Mouse (Mus musculus) cerebellum, adult 2 months (tissue): ENCODE measurements around the gene Sertad3. TPM values are rescaled to one million over a fixed set of nuclear protein-coding genes. Genes with fewer than 3 reads are reported as not detected.

Source experiments
- DNase-seq, 2 experiments: peaks; one replicate each; pipeline ENCODE4 v3.0.0; 2021
- H3K27ac ChIP-seq: fragments of 200-500 bp; 2 replicates; pipeline ENCODE4 v1.5.1; 2012; ENCODE audit warnings: low read length, control low read depth, inconsistent platforms; ENCODE audit not compliant: insufficient read depth
- H3K27me3 ChIP-seq: fragments of 200-500 bp; 2 replicates; pipeline ENCODE4 v1.6.1; 2012; ENCODE audit warnings: inconsistent platforms, mild to moderate bottlenecking, low read length, moderate library complexity; ENCODE audit not compliant: control insufficient read depth, insufficient read depth
- H3K4me1 ChIP-seq: fragments of 200-500 bp; 2 replicates; pipeline ENCODE4 v1.6.1; 2011; ENCODE audit warnings: low read length; ENCODE audit not compliant: control insufficient read depth, insufficient read depth
- H3K4me3 ChIP-seq: fragments of 200-500 bp; replicated peaks from 2 replicates; pipeline ENCODE3; 2011; ENCODE audit warnings: mild to moderate bottlenecking, low read depth, low read length, control low read depth; ENCODE audit not compliant: insufficient read depth
- CTCF ChIP-seq: fragments of 200-500 bp; IDR thresholded peaks from 2 replicates; pipeline ENCODE4 v1.5.1; 2011; ENCODE audit warnings: low read depth, mild to moderate bottlenecking, control low read depth, low read length, moderate library complexity, borderline replicate concordance; ENCODE audit not compliant: insufficient read depth
- POLR2A ChIP-seq: fragments of 200-500 bp; IDR thresholded peaks from 2 replicates; pipeline ENCODE4 v1.6.1; 2011; ENCODE audit warnings: low read length, control low read depth, borderline replicate concordance; ENCODE audit not compliant: insufficient read depth
- WGBS: fragments of 180-500 bp; shearing (Covaris S2); methylation state at CpG from one replicate; pipeline ENCODE4 v1.1.7; 2018; 5-methylcytosine and 5-hydroxymethylcytosine counted together
- polyA plus RNA-seq: library from polyadenylated mRNA; depleted of rRNA; stranded (reverse); fragments of >200 nt; gene quantifications from 2 replicates; pipeline ENCODE4 v1.2.3, GENCODE M21; 2012

Gene Sertad3
- polyA plus RNA-seq, 1 experiment: 8.9 TPM

DNA sequence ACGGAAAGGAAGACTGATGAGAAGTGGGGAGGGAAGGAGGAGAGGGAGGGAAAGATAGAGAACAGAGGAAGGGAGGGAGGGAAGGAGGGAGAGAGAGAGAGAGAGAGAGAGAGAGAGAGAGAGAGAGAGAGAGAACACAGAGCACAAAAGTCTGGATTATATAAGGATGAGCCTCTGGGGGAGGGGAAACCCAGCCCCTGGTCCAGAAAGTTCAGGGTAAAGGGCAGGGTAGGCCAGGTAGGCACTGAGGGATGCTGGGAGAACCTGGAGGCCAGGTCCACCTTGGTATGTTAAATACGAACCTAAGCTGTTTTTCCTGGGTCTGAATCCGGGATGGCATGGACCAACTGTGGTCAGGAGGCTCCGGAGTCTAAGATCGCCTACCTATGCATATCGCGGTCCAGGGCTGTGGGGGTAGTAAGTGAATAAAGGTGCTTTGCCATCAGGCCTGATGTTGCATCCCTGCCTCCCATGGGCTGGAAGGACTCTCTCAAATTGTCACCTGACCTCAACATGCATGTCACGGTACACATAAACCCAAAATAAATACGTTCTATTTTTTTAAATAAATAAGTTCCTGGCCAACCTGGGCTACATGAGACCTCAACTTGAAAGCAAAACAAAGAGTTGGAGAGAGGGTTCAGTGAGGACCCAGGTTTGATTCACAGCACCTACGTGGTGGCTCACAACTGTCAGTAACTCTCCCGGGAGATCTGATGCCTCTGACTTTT is 2.0 kb upstream of the Sertad3 start:
- Histone ChIP-seq H3K4me1 (peaks cover 5% of the 10 kb centered on the region; the same call in 1 of the 2 replicates), H3K4me3 (no peak overlapping the region), H3K27ac (no peak overlapping the region), H3K27me3 (no peaks in the 10 kb centered on the region)
- TF ChIP-seq CTCF: no peak
- no peak for TF ChIP-seq POLR2A
- DNase-seq: no peak
- 92% methylated on average over 11 of the region's 11 CpGs for WGBS

DNA sequence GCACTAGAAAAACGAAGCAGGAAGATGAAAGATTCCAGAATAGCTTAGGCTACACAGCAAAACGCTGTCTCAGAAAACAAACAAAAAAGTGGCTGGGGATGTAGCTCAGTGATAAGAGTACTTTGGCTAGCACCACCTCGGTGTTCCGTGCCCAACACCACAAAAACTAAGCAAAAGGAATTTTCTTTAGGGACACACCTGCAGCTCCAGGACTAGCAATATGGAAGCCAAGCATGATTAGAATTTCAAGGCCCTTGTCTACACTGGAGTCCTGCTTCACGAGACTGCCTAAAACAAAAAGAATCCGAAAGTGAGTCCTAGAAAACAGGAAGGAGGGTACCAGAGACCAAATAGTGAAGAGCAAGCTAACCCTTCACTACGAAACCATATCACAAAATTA is 972 bp upstream of the Sertad3 start:
- Histone ChIP-seq H3K27me3 (no peaks in the 10 kb centered on the region), H3K4me1 (peaks cover 3% of the 10 kb centered on the region; the same call in 1 of the 2 replicates), H3K4me3 (no peak overlapping the region), H3K27ac (no peak overlapping the region)
- peak in 1 of 2 experiments; percentile 24 for DNase-seq
- TF ChIP-seq POLR2A (no peak), CTCF (no peak)
- WGBS: 29% methylated on average over 7 of the region's 7 CpGs

DNA sequence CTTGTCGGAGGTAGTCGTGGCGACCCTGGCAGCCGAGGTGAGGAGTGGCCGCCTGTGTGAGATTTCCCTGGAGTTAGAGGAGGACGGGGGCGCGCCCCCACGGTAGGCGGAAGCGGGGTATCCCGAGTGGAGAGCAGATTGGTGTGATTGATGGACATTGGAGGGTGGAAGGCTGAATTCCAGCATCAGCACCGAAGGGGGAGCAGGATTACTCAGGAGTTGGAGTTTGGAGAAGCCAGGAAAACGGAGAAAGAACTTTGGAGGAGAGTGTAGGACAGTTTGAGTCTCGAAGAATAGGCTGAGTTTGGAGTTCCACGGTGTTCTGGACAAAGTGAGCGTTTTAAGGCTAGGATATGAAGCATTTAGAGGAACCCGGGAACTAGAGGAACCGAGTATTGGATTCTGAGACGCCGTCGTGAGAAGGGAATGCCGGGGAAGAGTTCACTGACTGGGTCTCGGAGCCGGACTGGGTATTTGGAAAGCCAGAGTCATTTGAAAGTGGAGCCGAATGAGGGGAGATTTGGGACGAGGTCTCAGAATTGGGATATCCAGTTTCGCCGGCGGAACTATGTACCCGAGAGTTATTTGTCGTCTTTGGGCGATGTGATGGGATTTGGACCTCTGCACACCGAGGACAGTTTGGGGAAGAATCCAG is 394 bp downstream of the Sertad3 start:
- Histone ChIP-seq H3K27ac (peak overlapping the region; percentile 47), H3K27me3 (no peaks in the 10 kb centered on the region), H3K4me3 (peak overlapping the region; percentile 96), H3K4me1 (no peaks in the 10 kb centered on the region; the same call in 1 of the 2 replicates)
- DNase-seq: no peak
- WGBS: under 1% methylated on average over 34 of the region's 34 CpGs
- TF ChIP-seq CTCF (no peak), POLR2A (no peak)

DNA sequence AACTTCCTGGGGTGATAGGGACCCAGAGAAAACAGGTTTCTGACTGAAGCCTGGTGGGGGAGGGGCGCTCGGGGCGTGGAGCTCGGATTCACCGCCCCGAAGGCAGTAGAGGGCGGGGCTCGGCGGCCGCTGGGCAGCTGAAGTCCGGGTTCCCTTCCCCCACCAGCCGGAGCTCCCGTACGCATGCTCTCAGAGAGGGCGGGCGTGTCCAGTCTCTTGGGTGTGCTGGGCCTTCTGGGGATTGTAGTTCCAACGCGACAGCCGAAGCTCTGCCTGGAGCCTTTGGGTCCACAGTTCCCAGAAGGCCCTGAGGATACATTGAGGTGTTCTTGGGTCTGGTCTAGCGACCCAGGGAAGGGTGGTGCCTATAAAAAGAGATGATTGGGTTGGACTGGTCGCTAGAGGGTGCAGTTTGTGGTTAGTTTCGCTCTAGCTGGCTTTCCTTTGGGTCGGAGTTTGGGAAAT is 954 bp downstream of the Sertad3 start:
- peak overlapping the region; percentile 47; the same call in 1 of the 2 replicates for H3K27ac ChIP-seq
- no peaks in the 10 kb centered on the region for H3K27me3 ChIP-seq
- DNase-seq: peak; percentile 96 to 99
- WGBS: 1% methylated on average over 23 of the region's 23 CpGs
- peak overlapping the region; percentile 96 for H3K4me3 ChIP-seq
- no peaks in the 10 kb centered on the region; the same call in 1 of the 2 replicates for H3K4me1 ChIP-seq
- TF ChIP-seq POLR2A: 0 out of 2 replicates have a peak, but pooled peaks have one; percentile 24
- peak; percentile 72; the same call in 1 of the 2 replicates for TF ChIP-seq CTCF

DNA sequence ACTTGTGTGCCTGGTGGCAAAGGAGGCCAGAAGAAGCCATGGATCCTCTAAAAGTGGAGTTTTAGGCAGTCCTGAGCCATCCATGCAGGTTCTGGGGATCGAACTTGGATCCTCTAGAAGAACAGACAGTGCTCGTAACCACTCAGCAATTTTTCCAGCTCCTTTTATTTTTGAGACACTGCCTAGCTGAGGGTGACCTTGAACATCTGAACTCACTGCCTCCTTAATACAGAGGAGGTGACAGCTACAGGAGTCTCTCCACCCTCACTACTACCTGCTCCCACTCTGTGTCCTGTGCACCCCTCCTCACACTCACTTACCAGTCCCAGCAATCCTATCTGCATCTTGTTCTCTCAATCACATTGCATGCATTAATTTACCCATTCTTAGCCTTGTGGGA is 2.0 kb downstream of the Sertad3 start:
- no peak overlapping the region for H3K4me3 ChIP-seq
- H3K27me3 ChIP-seq: no peaks in the 10 kb centered on the region
- 92% methylated on average over 2 of the region's 2 CpGs for WGBS
- H3K4me1 ChIP-seq: no peaks in the 10 kb centered on the region; the same call in 1 of the 2 replicates
- DNase-seq: no peak
- no peak for TF ChIP-seq CTCF
- no peak for TF ChIP-seq POLR2A
- H3K27ac ChIP-seq: no peak overlapping the region; the same call in 1 of the 2 replicates

DNA sequence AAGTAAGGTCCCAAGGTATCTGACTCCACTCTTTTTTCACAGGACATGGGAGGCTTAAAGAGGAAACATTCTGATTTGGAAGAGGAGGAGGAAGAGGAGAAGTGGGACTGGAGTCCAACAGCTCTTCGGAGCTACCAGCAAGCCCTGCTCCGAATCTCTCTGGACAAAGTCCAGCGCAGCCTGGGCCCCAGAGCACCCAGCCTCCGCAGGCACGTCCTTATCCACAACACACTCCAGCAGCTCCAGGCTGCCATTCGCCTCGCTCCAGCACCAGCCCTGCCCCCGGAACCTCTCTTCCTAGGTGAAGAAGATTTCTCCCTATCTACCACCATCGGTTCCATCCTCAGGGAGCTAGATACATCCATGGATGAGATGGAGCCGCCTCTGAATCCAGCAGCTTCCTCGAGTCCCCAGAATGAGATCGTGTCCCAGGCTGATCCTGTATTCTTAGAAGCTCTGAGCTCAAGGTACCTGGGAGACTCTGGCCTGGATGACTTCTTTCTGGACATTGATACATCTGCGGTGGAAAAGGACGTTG is 2.6 kb downstream of the Sertad3 start:
- WGBS: 84% methylated on average over 14 of the region's 14 CpGs
- H3K27ac ChIP-seq: no peak overlapping the region
- TF ChIP-seq CTCF: no peak
- no peak for TF ChIP-seq POLR2A
- no peak overlapping the region for H3K4me3 ChIP-seq
- no peaks in the 10 kb centered on the region; the same call in 1 of the 2 replicates for H3K4me1 ChIP-seq
- no peak for DNase-seq
- H3K27me3 ChIP-seq: no peaks in the 10 kb centered on the region

DNA sequence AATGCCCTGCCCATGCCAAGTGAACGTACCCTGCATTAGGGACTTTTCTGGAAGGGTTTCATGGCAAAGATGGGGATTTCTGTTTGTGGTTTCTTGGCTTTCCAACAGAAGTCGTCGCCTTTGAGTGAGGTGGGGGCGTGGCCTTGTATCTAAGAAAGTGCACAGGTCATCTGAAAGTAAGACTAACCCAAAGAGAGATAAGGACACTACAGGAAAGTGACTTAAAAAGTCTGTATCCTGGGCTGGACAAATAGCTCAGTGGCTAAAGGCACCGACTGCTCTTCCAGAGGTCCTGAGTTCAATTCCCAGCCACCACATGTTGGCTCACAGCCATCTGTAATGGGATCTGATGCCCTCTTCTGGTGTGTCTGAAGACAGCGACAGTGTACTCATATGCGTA is 5.0 kb downstream of the Sertad3 start:
- H3K27me3 ChIP-seq: no peaks in the 10 kb centered on the region
- TF ChIP-seq CTCF (no peak), POLR2A (no peak)
- WGBS: 78% methylated on average over 7 of the region's 7 CpGs

More for the DNA sequence above, 5.0 kb downstream of the Sertad3 start:
- H3K4me3 ChIP-seq: no peak overlapping the region
- no peaks in the 10 kb centered on the region; the same call in 1 of the 2 replicates for H3K4me1 ChIP-seq
- H3K27ac ChIP-seq: no peak overlapping the region
- DNase-seq: no peak
